Mouse (Mus musculus): ENCODE measurements around the gene Tbc1d10a.

Gene Tbc1d10a

GRCm38 (mm10) chr11:4217914-4218629, 31.5 kb downstream of the Tbc1d10a start, which contains the start of gene Castor1:
Gene Castor1, plus strand, starts transcription at chr11:4218225.
- peak; percentile 87 for DNase-seq

- DNase-seq, result no peak
Observed at GRCm38 (mm10) chr11:4218637-4219036, 32.0 kb downstream of the Tbc1d10a start.

GRCm38 (mm10) chr11:4219317-4219751, 32.7 kb downstream of the Tbc1d10a start:
- DNase-seq, result peak; percentile 30

GRCm38 (mm10) chr11:4219908-4220307, 33.3 kb downstream of the Tbc1d10a start:
- DNase-seq, result no peak

- DNase-seq, result peak; percentile 90
Observed at GRCm38 (mm10) chr11:4220443-4221400, 34.1 kb downstream of the Tbc1d10a start.

GRCm38 (mm10) chr11:4222046-4222950, 35.7 kb downstream of the Tbc1d10a start:
- no peak for DNase-seq

- no peak for DNase-seq
Observed at GRCm38 (mm10) chr11:4223393-4224188, 37.0 kb downstream of the Tbc1d10a start.

GRCm38 (mm10) chr11:4224223-4224622, 37.6 kb downstream of the Tbc1d10a start:
- DNase-seq, result no peak

- DNase-seq, result no peak
Observed at GRCm38 (mm10) chr11:4226569-4227325, 40.2 kb downstream of the Tbc1d10a start.

GRCm38 (mm10) chr11:4228463-4228862, 41.9 kb downstream of the Tbc1d10a start:
- DNase-seq, result no peak

GRCm38 (mm10) chr11:4229841-4230240, 43.3 kb downstream of the Tbc1d10a start:
- DNase-seq, result no peak

- no peak for DNase-seq
Observed at GRCm38 (mm10) chr11:4231435-4231834, 44.8 kb downstream of the Tbc1d10a start.

- no peak for DNase-seq
Observed at GRCm38 (mm10) chr11:4232644-4233043, 46.1 kb downstream of the Tbc1d10a start.

- no peak for DNase-seq
Observed at GRCm38 (mm10) chr11:4235052-4235655, 48.6 kb downstream of the Tbc1d10a start.

GRCm38 (mm10) chr11:4235665-4236545, 49.3 kb downstream of the Tbc1d10a start, which contains the start of gene Osm:
Gene Osm, plus strand, starts transcription at chr11:4236420.
- peak; percentile 53 for DNase-seq

GRCm38 (mm10) chr11:4236546-4237067, 50.0 kb downstream of the Tbc1d10a start:
- DNase-seq, result peak; percentile 54

GRCm38 (mm10) chr11:4237389-4237912, 50.9 kb downstream of the Tbc1d10a start:
- peak; percentile 73 for DNase-seq

- DNase-seq, result no peak
Observed at GRCm38 (mm10) chr11:4238167-4238566, 51.6 kb downstream of the Tbc1d10a start.

- DNase-seq, result no peak
Observed at GRCm38 (mm10) chr11:4239691-4240090, 53.1 kb downstream of the Tbc1d10a start.
